Mouse (Mus musculus) limb, embryonic 10.5 days (tissue): ENCODE results near the gene Gm28048. TPM values are rescaled to one million over a fixed set of nuclear protein-coding genes. Genes with fewer than 3 reads are reported as not detected.

Experiments used
- DNase-seq: peaks from one replicate; pipeline ENCODE4 v3.0.0-alpha.2; 2017; ENCODE audit warnings: low spot score
- H3K27ac ChIP-seq: fragments of 300-500 bp; sonication (generic); 2 replicates; pipeline ENCODE4 v1.5.1; 2016; ENCODE audit warnings: mild to moderate bottlenecking
- H3K27me3 ChIP-seq: fragments of 300-500 bp; sonication (generic); 2 replicates; pipeline ENCODE4 v1.6.1; 2016; ENCODE audit warnings: low read depth, mild to moderate bottlenecking; ENCODE audit not compliant: poor library complexity, severe bottlenecking
- H3K36me3 ChIP-seq: fragments of 300-500 bp; sonication (generic); 2 replicates; pipeline ENCODE4 v1.6.1; 2016; ENCODE audit warnings: mild to moderate bottlenecking, moderate library complexity
- H3K4me1 ChIP-seq: fragments of 300-500 bp; sonication (generic); 2 replicates; pipeline ENCODE4 v1.6.1; 2016
- H3K4me3 ChIP-seq: fragments of 300-500 bp; sonication (generic); 2 replicates; pipeline ENCODE4 v1.5.1; 2016; ENCODE audit warnings: mild to moderate bottlenecking, moderate library complexity
- H3K9me3 ChIP-seq: fragments of 300-500 bp; sonication (generic); replicated peaks from 2 replicates; pipeline ENCODE4 v1.6.1; 2016; ENCODE audit warnings: mild to moderate bottlenecking
- WGBS: fragments of 180-500 bp; shearing (Covaris S2); methylation state at CpG from one replicate; pipeline ENCODE4 v1.1.7; 2016; 5-methylcytosine and 5-hydroxymethylcytosine counted together
- polyA plus RNA-seq: library from polyadenylated mRNA; unstranded; fragments of >200 nt; fragmentation: Nextera tagmentation; extraction: Ambion mirVana; gene quantifications from 2 replicates; pipeline ENCODE4 v1.2.1, GENCODE M21; 2016

Gene Gm28048
- polyA plus RNA-seq, 1 experiment from 2014 or later: 4.1 TPM

DNA sequence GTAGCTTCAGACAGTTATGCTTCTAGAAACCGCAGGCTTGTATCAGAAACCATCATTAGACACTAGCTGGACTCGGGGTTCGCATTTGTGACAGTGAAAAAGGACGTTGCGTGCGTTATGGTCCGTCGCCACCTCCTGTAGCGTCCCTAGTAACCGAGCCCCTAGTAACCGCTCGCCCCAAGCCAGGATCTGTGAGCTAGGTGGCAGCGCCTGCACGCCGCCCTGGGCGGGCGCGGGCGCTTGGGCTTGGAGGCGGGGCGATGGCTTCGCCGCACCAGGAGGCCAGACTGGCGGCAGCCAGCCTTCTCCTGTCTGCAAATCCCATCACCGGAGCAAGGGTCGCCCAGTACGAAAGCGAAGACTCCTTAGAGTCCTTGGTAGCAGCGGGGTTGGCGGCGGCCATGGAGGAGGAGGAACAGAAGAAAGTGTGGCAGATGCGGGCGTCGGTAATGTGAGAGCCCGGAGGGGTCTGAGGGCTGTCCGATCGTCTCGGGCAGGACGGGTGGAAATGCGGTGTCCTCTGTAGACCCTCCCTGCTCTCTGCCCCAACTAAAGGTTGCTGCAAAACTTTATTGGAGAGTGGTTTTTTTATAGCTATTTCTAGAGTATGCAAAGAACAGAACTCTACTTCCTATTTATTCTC, 26.4 kb upstream of the Gm28048 start:
- peak; percentile 85 for DNase-seq
- Histone ChIP-seq H3K27ac (peak overlapping the region; percentile 87), H3K36me3 (peaks cover 25% of the 10 kb centered on the region), H3K4me3 (peak overlapping the region; percentile 71), H3K27me3 (no peaks in the 10 kb centered on the region), H3K9me3 (no peaks in the 10 kb centered on the region), H3K4me1 (0 out of 2 replicates have a peak, but pooled peaks cover 8% of the 10 kb centered on the region)
- WGBS: under 1% methylated on average over 40 of the region's 40 CpGs

GRCm38 (mm10) chr11:23007481-23008180, 25.7 kb upstream of the Gm28048 start, which contains the start of gene Fam161a:
TSS of gene Fam161a (plus strand) at chr11:23007531.
- H3K9me3 ChIP-seq: no peaks in the 10 kb centered on the region
- peak; percentile 65 for DNase-seq
- peaks cover 32% of the 10 kb centered on the region for H3K36me3 ChIP-seq
- 1% methylated on average over 22 of the region's 22 CpGs for WGBS
- H3K4me3 ChIP-seq: peak within 1 kb of the TSS; percentile 71
- 0 out of 2 replicates have a peak, but pooled peaks cover 8% of the 10 kb centered on the region for H3K4me1 ChIP-seq
- H3K27me3 ChIP-seq: no peaks in the 10 kb centered on the region
- peak within 1 kb of the TSS; percentile 87 for H3K27ac ChIP-seq

GRCm38 (mm10) chr11:23007166-23007480, 25.2 kb upstream of the Gm28048 start:
- no peaks in the 10 kb centered on the region for H3K27me3 ChIP-seq
- 9% methylated on average over 6 of the region's 6 CpGs for WGBS
- peaks cover 37% of the 10 kb centered on the region for H3K36me3 ChIP-seq
- H3K4me3 ChIP-seq: peak overlapping the region; percentile 71
- DNase-seq: no peak
- H3K4me1 ChIP-seq: 0 out of 2 replicates have a peak, but pooled peaks cover 8% of the 10 kb centered on the region
- no peaks in the 10 kb centered on the region for H3K9me3 ChIP-seq
- no peak overlapping the region for H3K27ac ChIP-seq

- WGBS: 100% methylated on average over 1 of the region's 1 CpGs
- no peak overlapping the region for H3K4me3 ChIP-seq
- DNase-seq: no peak
- 0 out of 2 replicates have a peak, but pooled peaks cover 8% of the 10 kb centered on the region for H3K4me1 ChIP-seq
- H3K36me3 ChIP-seq: peaks cover 55% of the 10 kb centered on the region
- H3K27me3 ChIP-seq: no peaks in the 10 kb centered on the region
- H3K27ac ChIP-seq: no peak overlapping the region
- no peaks in the 10 kb centered on the region for H3K9me3 ChIP-seq
These were observed 23.4 kb upstream of the Gm28048 start for GRCm38 (mm10) chr11:23005276-23005675.

- no peak for DNase-seq
- no peaks in the 10 kb centered on the region for H3K4me1 ChIP-seq
- H3K4me3 ChIP-seq: no peak overlapping the region
- no peaks in the 10 kb centered on the region for H3K9me3 ChIP-seq
- H3K27ac ChIP-seq: no peak overlapping the region
- 85% methylated on average over 1 of the region's 1 CpGs for WGBS
- H3K36me3 ChIP-seq: peaks cover 100% of the 10 kb centered on the region
- H3K27me3 ChIP-seq: no peaks in the 10 kb centered on the region
These were observed 16.4 kb upstream of the Gm28048 start for GRCm38 (mm10) chr11:22998308-22998707.

DNA sequence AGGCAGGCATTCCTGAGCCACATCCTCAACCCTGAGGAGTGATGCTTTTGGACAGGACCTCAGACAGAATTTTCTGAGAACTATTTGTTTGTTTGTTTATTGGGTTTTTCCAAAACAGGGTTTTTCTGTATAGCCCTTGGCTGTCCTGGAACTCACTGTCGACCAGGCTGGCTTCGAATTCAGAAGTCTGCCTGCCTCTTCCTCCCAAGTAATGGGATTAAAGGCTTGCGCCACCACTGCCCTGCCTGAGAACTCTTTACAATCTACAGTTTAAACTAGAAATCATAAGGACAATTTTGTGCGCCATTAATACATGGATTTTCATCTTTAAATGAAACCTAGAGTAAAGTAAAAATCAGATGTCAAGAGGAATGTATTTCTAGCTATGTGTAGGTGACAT, 13.6 kb upstream of the Gm28048 start:
- 98% methylated on average over 4 of the region's 4 CpGs for WGBS
- no peak overlapping the region for H3K4me3 ChIP-seq
- DNase-seq: no peak
- H3K9me3 ChIP-seq: no peaks in the 10 kb centered on the region
- peaks cover 11% of the 10 kb centered on the region for H3K4me1 ChIP-seq
- H3K36me3 ChIP-seq: peaks cover 83% of the 10 kb centered on the region
- no peak overlapping the region for H3K27ac ChIP-seq
- H3K27me3 ChIP-seq: no peaks in the 10 kb centered on the region

- peaks cover 11% of the 10 kb centered on the region for H3K4me1 ChIP-seq
- no peak for DNase-seq
- 98% methylated on average over 2 of the region's 2 CpGs for WGBS
- no peak overlapping the region for H3K27ac ChIP-seq
- H3K27me3 ChIP-seq: no peaks in the 10 kb centered on the region
- H3K9me3 ChIP-seq: no peaks in the 10 kb centered on the region
- H3K4me3 ChIP-seq: no peak overlapping the region
- H3K36me3 ChIP-seq: peaks cover 71% of the 10 kb centered on the region
These were observed 12.4 kb upstream of the Gm28048 start for GRCm38 (mm10) chr11:22994271-22994670.

- Histone ChIP-seq H3K4me3 (peak overlapping the region; percentile 96), H3K4me1 (peaks cover 11% of the 10 kb centered on the region), H3K27ac (peak overlapping the region; percentile 99), H3K9me3 (no peaks in the 10 kb centered on the region), H3K27me3 (no peaks in the 10 kb centered on the region), H3K36me3 (peaks cover 41% of the 10 kb centered on the region)
- peak; percentile 34 for DNase-seq
- WGBS: 12% methylated on average over 14 of the region's 14 CpGs
These were observed 9.4 kb upstream of the Gm28048 start for GRCm38 (mm10) chr11:22991218-22991835.

GRCm38 (mm10) chr11:22990393-22991126, 8.7 kb upstream of the Gm28048 start, which contains the start of gene Cct4:
TSS of gene Cct4 (plus strand) at chr11:22990519.
- H3K27ac ChIP-seq: peak within 1 kb of the TSS; percentile 99
- H3K27me3 ChIP-seq: no peaks in the 10 kb centered on the region
- H3K36me3 ChIP-seq: peaks cover 34% of the 10 kb centered on the region
- no peaks in the 10 kb centered on the region for H3K9me3 ChIP-seq
- WGBS: under 1% methylated on average over 66 of the region's 66 CpGs
- peak; percentile 94 for DNase-seq
- peak within 1 kb of the TSS; percentile 96 for H3K4me3 ChIP-seq
- peaks cover 11% of the 10 kb centered on the region for H3K4me1 ChIP-seq

GRCm38 (mm10) chr11:22989786-22990185, 7.9 kb upstream of the Gm28048 start:
- Histone ChIP-seq H3K9me3 (no peaks in the 10 kb centered on the region), H3K4me3 (peak overlapping the region; percentile 96), H3K36me3 (peaks cover 26% of the 10 kb centered on the region), H3K4me1 (peaks cover 11% of the 10 kb centered on the region), H3K27me3 (no peaks in the 10 kb centered on the region), H3K27ac (peak overlapping the region; percentile 99; the same call in 1 of the 2 replicates)
- 65% methylated on average over 1 of the region's 1 CpGs for WGBS
- no peak for DNase-seq

DNA sequence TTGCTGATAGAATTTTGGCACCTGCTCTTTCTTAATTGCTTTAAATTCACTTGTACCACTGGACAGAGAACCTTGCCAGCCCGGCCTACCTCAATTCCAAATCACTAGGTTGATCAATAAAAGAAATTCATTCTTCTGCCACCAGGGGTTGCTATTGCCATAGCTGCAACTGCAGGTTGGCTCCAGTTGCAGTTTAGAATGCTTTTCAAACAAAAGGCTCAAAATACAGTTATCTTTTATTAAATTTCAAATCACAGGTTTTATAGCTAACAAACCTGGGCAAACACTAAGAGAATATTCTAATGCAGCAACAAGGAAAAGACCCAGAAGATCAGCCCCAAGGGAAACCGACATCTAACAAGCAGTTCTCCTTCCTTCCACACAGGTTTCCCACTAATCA, 5.5 kb upstream of the Gm28048 start:
- Histone ChIP-seq H3K4me1 (peaks cover 11% of the 10 kb centered on the region), H3K27me3 (no peaks in the 10 kb centered on the region), H3K4me3 (no peak overlapping the region), H3K36me3 (peaks cover 4% of the 10 kb centered on the region; the same call in 1 of the 2 replicates), H3K27ac (no peak overlapping the region), H3K9me3 (no peaks in the 10 kb centered on the region)
- 63% methylated on average over 2 of the region's 2 CpGs for WGBS
- no peak for DNase-seq

DNA sequence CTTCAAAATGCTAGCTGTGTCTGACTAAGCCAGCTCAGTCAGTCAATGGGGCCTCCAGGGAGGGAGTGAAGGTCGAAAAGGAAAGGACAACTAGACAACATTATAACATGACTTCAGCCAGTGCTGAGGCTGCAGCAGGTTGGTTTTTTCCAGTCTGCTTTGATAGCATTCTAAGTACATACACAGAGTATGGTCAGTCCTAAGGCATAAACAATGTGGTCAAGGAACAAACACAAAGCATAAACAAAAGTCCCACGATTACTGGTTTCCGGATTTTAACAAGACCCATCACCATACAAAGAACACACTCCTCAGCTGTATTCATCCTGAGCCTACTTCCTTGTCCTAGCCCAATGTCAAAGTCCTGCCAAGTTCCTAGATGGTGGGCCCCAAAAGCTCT, 3.6 kb upstream of the Gm28048 start:
- H3K27me3 ChIP-seq: no peaks in the 10 kb centered on the region
- 88% methylated on average over 3 of the region's 3 CpGs for WGBS

More for the DNA sequence above, 3.6 kb upstream of the Gm28048 start:
- H3K27ac ChIP-seq: no peak overlapping the region
- DNase-seq: no peak
- H3K36me3 ChIP-seq: no peaks in the 10 kb centered on the region
- H3K9me3 ChIP-seq: no peaks in the 10 kb centered on the region
- no peak overlapping the region for H3K4me3 ChIP-seq
- peaks cover 8% of the 10 kb centered on the region for H3K4me1 ChIP-seq
